Mouse (Mus musculus) G1E (cell line): ENCODE results near the gene Mmp28.

ENCODE experiments used
- CTCF ChIP-seq: IDR thresholded peaks from 2 replicates; pipeline ENCODE4 v1.5.1; 2012; ENCODE audit warnings: low read depth, low read length, inconsistent platforms, mixed read lengths
- GATA1 ChIP-seq: IDR thresholded peaks from 2 replicates; pipeline ENCODE4 v1.6.1; 2012; ENCODE audit warnings: borderline replicate concordance, low read length, inconsistent platforms, mixed read lengths

GRCm38 (mm10) chr11:83471766-83472165, 8.9 kb upstream of the Mmp28 start:
- TF ChIP-seq GATA1: no peak
- TF ChIP-seq CTCF: no peak
